Mouse (Mus musculus) G1E (cell line): ENCODE measurements around the gene Serpina9. TPM values are rescaled to one million over a fixed set of nuclear protein-coding genes. Genes with fewer than 3 reads are reported as not detected.

ENCODE experiments used
- ATAC-seq: 2 replicates; pipeline ENCODE4 v1.8.0; 2016; ENCODE audit warnings: mild to moderate bottlenecking; ENCODE audit not compliant: insufficient number of reproducible peaks, poor library complexity, low FRiP score, severe bottlenecking; ENCODE audit errors: extremely low read depth
- DNase-seq: peaks from one replicate; pipeline ENCODE4 v3.0.0; 2012; ENCODE audit warnings: low spot score
- H3K27me3 ChIP-seq: 2 replicates; pipeline ENCODE4 v1.6.1; 2012; ENCODE audit warnings: mild to moderate bottlenecking, low read length, inconsistent platforms; ENCODE audit not compliant: insufficient read depth
- H3K36me3 ChIP-seq: replicated peaks from 2 replicates; pipeline ENCODE3; 2012; ENCODE audit warnings: mild to moderate bottlenecking, inconsistent platforms
- H3K4me1 ChIP-seq: 2 replicates; pipeline ENCODE4 v1.6.1; 2012; ENCODE audit warnings: low read depth, low read length, inconsistent platforms, mixed read lengths; ENCODE audit not compliant: insufficient read depth
- H3K4me3 ChIP-seq: 2 replicates; pipeline ENCODE4 v1.5.1; 2012; ENCODE audit warnings: low read depth, mild to moderate bottlenecking, inconsistent platforms, low read length, moderate library complexity, mixed read lengths
- H3K9me3 ChIP-seq: replicated peaks from 2 replicates; pipeline ENCODE4 v1.6.1; 2012; ENCODE audit warnings: inconsistent platforms
- CTCF ChIP-seq: IDR thresholded peaks from 2 replicates; pipeline ENCODE4 v1.5.1; 2012; ENCODE audit warnings: low read depth, low read length, inconsistent platforms, mixed read lengths
- GATA1 ChIP-seq: IDR thresholded peaks from 2 replicates; pipeline ENCODE4 v1.6.1; 2012; ENCODE audit warnings: borderline replicate concordance, low read length, inconsistent platforms, mixed read lengths
- GATA2 ChIP-seq: IDR thresholded peaks from 2 replicates; pipeline ENCODE4 v1.6.1; 2012; ENCODE audit warnings: low read depth, low read length, inconsistent platforms, borderline replicate concordance
- POLR2AphosphoS5 ChIP-seq: IDR thresholded peaks from 2 replicates; pipeline ENCODE4 v1.6.1; 2012; ENCODE audit warnings: low read depth, low read length, inconsistent platforms; ENCODE audit not compliant: insufficient replicate concordance
- TAL1 ChIP-seq: conservative IDR thresholded peaks from 2 replicates; pipeline ENCODE4 v1.6.1; 2012; ENCODE audit warnings: low read depth, low read length, inconsistent platforms, mixed read lengths
- polyA plus RNA-seq: library from polyadenylated mRNA; stranded (reverse); fragments of >175 nt; gene quantifications from 2 replicates; pipeline ENCODE4 v1.2.3, GENCODE M21; 2012
- total RNA-seq, 2 experiments: library from RNA; stranded (forward) in 1 of 2; stranded (reverse) in 1 of 2; fragments of 200-1000 nt in 1 of 2; fragments of >200 nt in 1 of 2; fragmentation: Nextera tagmentation in 1 of 2; gene quantifications; 2 replicates each; pipeline ENCODE4 v1.2.3; 2014 to 2017

Gene Serpina9
- total and polyA plus RNA-seq, 3 experiments: 0.38 TPM; not detected in 2

DNA sequence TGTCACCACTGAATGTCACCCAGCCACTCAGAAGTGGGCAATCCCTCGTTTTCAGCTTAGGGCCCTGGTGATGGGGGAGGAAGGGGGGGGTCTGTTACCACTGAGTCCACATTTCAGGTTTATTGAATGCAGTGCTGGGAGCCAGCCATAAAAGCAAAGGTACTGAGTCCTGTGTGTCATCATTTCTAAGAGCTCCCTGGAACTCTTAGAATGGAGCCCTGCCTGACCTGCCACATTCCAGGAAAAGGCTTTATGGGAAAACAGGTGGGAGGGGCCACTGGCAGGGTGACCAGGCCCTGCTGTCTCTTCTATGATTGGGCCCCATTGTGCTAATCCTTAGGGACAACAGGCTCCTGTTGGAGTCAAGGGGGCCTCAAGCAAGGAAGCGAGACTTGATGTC, 17.0 kb downstream of the Serpina9 start:
- ATAC-seq (no peak), DNase-seq (no peak)
- Histone ChIP-seq H3K27me3 (no peaks in the 10 kb centered on the region), H3K4me1 (no peaks in the 10 kb centered on the region), H3K9me3 (peaks cover 83% of the 10 kb centered on the region), H3K36me3 (no peaks in the 10 kb centered on the region), H3K4me3 (no peak overlapping the region)
- TF ChIP-seq GATA1 (no peak), GATA2 (no peak), TAL1 (no peak), POLR2AphosphoS5 (no peak), CTCF (no peak)

DNA sequence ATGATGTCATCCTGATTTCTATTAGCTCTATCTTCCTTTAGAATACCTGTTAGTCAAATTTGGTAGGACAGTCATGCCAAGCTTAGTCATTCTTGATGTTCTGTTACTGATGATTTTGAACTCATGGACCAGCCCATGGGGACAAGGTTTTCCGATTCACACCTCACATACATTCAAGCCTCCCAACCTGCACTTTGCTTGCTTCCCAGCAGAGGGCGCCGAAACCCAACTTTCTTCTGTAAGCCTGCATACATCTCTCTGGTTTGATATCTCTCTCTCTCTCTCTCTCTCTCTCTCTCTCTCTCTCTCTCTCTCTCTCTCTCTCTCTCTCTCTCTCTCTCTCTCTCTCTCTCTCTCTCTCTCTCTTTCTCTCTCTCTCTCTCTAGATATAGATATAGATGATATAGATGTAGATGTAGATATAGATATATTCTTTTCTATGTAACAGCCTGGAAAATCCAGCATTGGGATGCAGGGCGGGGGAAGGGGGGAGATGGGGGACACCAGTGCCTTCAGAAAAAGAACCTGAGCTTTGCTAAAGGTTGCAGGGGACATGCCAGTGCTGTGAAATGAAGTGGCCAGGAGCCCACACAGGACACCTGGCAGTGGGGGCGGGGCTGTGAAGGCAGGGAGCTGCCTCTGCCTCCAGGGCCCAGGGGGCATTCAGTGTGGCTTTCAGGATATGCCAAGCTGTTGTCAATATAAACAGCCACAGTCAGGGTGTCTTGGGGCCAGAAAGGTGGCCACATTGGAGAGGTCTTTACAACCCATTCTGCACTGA, 18.1 kb downstream of the Serpina9 start:
- H3K9me3 ChIP-seq: peaks cover 75% of the 10 kb centered on the region
- ATAC-seq (no peak), DNase-seq (no peak)

DNA sequence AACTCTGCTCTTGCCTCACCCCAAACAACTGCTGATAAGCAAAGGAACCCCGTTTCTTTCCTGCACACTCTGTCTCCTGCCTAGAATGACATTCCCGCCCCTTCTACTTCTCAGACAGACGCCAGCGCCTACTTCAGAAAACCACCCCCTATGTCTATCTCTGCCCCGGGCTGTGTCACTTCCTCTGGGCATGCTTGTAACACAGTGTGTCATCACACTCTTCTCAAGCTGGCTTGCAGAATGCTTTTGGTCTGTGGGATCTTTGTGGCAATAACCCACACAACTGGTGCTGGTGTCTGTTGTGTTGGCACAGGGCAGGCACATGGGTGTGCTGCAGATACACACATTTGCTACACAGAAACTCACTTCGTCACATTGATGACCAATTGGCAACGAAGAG, 20.6 kb downstream of the Serpina9 start:
- TF ChIP-seq TAL1 (no peak), GATA2 (no peak), CTCF (no peak), POLR2AphosphoS5 (no peak), GATA1 (no peak)
- Histone ChIP-seq H3K4me3 (no peak overlapping the region), H3K9me3 (peaks cover 84% of the 10 kb centered on the region), H3K4me1 (no peaks in the 10 kb centered on the region), H3K36me3 (no peaks in the 10 kb centered on the region), H3K27me3 (no peaks in the 10 kb centered on the region)
- no peak for DNase-seq
- ATAC-seq: no peak

More for the DNA sequence above, 18.1 kb downstream of the Serpina9 start:
- Histone ChIP-seq H3K27me3 (no peaks in the 10 kb centered on the region), H3K4me3 (no peak overlapping the region), H3K4me1 (no peaks in the 10 kb centered on the region), H3K36me3 (no peaks in the 10 kb centered on the region)
- TF ChIP-seq TAL1 (no peak), CTCF (peak; percentile 53)

DNA sequence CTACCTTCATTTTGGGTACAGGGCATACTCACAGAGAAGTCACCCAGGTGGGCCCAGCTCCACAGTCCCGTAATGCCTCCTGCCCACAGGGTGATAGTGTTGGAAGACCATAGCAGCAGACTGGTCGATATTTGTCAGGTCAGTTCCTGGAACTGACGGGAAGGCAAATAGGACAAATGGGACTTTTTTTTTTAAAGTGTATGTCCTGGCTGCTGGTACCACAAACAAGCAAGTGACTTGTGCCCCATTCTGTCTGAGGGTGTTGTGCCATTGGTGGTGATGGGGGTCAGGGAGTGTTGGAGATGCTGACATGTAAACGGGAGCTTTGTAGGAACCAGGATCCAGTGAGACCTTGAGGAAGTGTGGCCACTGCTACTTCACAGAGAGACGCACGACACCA, 23.7 kb downstream of the Serpina9 start, which contains the start of gene Serpina11:
TSS of gene Serpina11 (minus strand) at position 101 of the 400 bp plus-strand sequence.
- no peaks in the 10 kb centered on the region for H3K36me3 ChIP-seq
- H3K4me3 ChIP-seq: no peak within 1 kb of the TSS
- no peak for ATAC-seq
- no peaks in the 10 kb centered on the region for H3K4me1 ChIP-seq
- TF ChIP-seq POLR2AphosphoS5: no peak
- TF ChIP-seq GATA2: no peak
- TF ChIP-seq TAL1: no peak
- no peak for TF ChIP-seq GATA1
- TF ChIP-seq CTCF: no peak
- no peak for DNase-seq
- H3K9me3 ChIP-seq: peaks cover 79% of the 10 kb centered on the region
- no peaks in the 10 kb centered on the region for H3K27me3 ChIP-seq

DNA sequence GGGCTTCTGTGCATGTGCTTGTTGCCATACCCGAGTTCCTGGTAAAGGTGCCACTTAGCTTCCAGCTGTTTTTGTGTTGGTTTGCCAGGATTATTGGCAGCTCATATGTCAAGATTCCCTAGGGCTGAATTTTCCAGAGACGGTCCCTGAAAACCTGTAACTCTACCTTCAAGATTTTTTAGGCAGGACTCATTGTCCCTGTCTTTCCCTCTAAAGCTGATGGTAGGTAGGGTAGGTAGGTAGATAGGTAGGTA, 24.1 kb downstream of the Serpina9 start:
- Histone ChIP-seq H3K9me3 (peaks cover 80% of the 10 kb centered on the region), H3K27me3 (no peaks in the 10 kb centered on the region; the same call in 1 of the 2 replicates), H3K36me3 (no peaks in the 10 kb centered on the region), H3K4me1 (no peaks in the 10 kb centered on the region), H3K4me3 (no peak overlapping the region)
- DNase-seq: no peak
- no peak for TF ChIP-seq CTCF
- TF ChIP-seq TAL1: no peak
- no peak for TF ChIP-seq GATA1
- no peak for TF ChIP-seq GATA2
- no peak for TF ChIP-seq POLR2AphosphoS5
- ATAC-seq: no peak

DNA sequence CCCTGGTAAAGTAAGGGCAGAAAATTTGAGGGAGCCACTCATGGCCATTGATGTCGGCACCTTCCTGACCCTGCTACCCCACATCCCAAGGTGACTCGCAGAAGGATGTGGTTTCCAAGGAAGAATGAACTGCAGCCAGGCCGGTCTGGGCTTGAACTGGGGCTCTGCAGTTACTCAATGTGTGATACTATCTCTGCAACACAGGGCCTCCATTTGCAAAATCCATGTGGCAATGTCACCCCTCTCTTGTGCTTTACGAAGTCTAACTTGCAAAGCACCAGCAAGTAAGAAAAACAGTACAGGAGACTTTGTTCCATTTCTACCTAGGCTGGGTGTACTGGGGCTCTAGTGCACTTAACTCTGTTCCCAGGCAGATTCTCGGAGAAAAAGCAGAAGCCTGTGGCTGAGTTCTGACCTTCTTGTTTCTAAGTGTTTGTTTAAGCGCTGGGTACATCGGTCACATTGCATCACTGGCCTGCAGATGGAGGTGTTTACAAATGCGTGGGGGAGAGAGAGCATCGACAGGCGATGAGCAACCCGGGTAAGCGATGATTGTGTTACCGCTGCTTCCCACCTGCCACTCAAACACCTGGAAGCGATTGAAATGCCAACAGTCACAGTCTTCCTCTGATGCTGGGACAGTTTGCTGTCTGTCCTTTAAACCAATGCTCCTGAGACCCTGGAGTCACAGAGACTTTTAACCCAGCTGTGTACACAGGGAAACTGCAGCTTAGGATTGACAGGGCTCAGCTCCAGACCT, 24.6 kb downstream of the Serpina9 start:
- no peak overlapping the region for H3K4me3 ChIP-seq
- no peaks in the 10 kb centered on the region for H3K4me1 ChIP-seq
- DNase-seq (no peak), ATAC-seq (no peak)
- TF ChIP-seq CTCF (no peak), TAL1 (no peak)
- H3K36me3 ChIP-seq: no peaks in the 10 kb centered on the region
- peaks cover 79% of the 10 kb centered on the region for H3K9me3 ChIP-seq
- no peaks in the 10 kb centered on the region; the same call in 1 of the 2 replicates for H3K27me3 ChIP-seq

DNA sequence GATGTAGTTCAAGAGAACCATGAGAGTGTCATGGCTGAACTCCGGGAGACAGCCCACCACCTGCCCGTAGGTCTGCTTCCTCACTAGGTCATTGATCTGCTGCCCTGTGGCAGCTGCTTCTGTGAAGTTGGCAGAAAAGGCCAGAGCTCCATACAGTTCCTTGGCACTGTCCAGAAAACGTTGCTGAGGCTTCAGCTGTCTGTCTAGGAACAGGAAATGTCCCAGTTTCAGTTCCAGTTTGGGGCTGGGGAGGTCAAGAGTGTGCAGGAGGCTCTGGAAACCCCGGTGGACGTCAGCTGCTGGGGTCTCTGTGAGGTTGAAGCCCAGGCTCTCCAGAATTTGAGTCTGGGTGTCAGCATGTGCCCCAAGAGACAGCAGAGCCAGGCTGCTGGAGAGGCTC, 27.7 kb downstream of the Serpina9 start:
- ATAC-seq (no peak), DNase-seq (no peak)
- peaks cover 81% of the 10 kb centered on the region for H3K9me3 ChIP-seq
- H3K4me1 ChIP-seq: no peaks in the 10 kb centered on the region
- H3K4me3 ChIP-seq: no peak overlapping the region
- no peaks in the 10 kb centered on the region for H3K36me3 ChIP-seq
- no peaks in the 10 kb centered on the region; the same call in 1 of the 2 replicates for H3K27me3 ChIP-seq
- TF ChIP-seq CTCF (no peak), TAL1 (no peak), POLR2AphosphoS5 (no peak), GATA2 (no peak), GATA1 (no peak)
